Mouse (Mus musculus): ENCODE measurements at regions not wholly inside any gene's neighbourhood (a gene's known extent, or its start where the extent isn't known, plus 50 kb on each side); places are given as distances from the start of the nearest gene placed in this dataset.

GRCm38 (mm10) chr17:47138174-47138573, 127.8 kb upstream of the Ubr2 start:
- H3K79me2 ChIP-seq (ENCODE audit: control insufficient read depth, insufficient read depth): peaks cover 22% of the 10 kb centered on the region
- no peak overlapping the region for H3K4me3 ChIP-seq (ENCODE audit: insufficient read depth, poor library complexity, severe bottlenecking)
- TF ChIP-seq MAX (IDR thresholded peaks at IDR 0.05): no peak
- no peak for TF ChIP-seq MYOD1 (IDR thresholded peaks at IDR 0.05; ENCODE audit: control insufficient read depth, insufficient read length, low read depth)
- TF ChIP-seq MYOG (IDR thresholded peaks at IDR 0.05; ENCODE audit: control insufficient read depth, extremely low read depth, insufficient read length): no peak
- TF ChIP-seq USF1 (IDR thresholded peaks at IDR 0.05; ENCODE audit: low read depth): no peak
- no peak for TF ChIP-seq FOSL1 (IDR thresholded peaks at IDR 0.05; ENCODE audit: insufficient read depth, low read length, poor library complexity, severe bottlenecking)
- TF ChIP-seq CEBPB (IDR thresholded peaks at IDR 0.05; ENCODE audit: low read depth): no peak
- TF ChIP-seq CTCF (IDR thresholded peaks at IDR 0.05; ENCODE audit: control insufficient read depth, insufficient read depth, insufficient read length): no peak
- H3K36me3 ChIP-seq (ENCODE audit: control insufficient read depth, insufficient read depth): no peaks in the 10 kb centered on the region
- peaks cover 4% of the 10 kb centered on the region for H3K79me3 ChIP-seq (ENCODE audit: low read depth)
- H3K27me3 ChIP-seq (ENCODE audit: control insufficient read depth, insufficient read depth, insufficient read length): no peaks in the 10 kb centered on the region
- no peak overlapping the region for H3ac ChIP-seq (ENCODE audit: control insufficient read depth, insufficient read length, low read depth)

GRCm38 (mm10) chr17:47135391-47135790, 125.0 kb upstream of the Ubr2 start:
- Histone ChIP-seq H3ac (ENCODE audit: control insufficient read depth, insufficient read length, low read depth) (no peak overlapping the region), H3K4me3 (ENCODE audit: insufficient read depth, poor library complexity, severe bottlenecking) (no peak overlapping the region), H3K79me3 (ENCODE audit: low read depth) (no peaks in the 10 kb centered on the region), H3K79me2 (ENCODE audit: control insufficient read depth, insufficient read depth) (no peaks in the 10 kb centered on the region), H3K36me3 (ENCODE audit: control insufficient read depth, insufficient read depth) (no peaks in the 10 kb centered on the region), H3K27me3 (ENCODE audit: control insufficient read depth, insufficient read depth, insufficient read length) (no peaks in the 10 kb centered on the region)
- TF ChIP-seq MYOD1 (IDR thresholded peaks at IDR 0.05; ENCODE audit: control insufficient read depth, insufficient read length, low read depth): no peak
- TF ChIP-seq FOSL1 (IDR thresholded peaks at IDR 0.05; ENCODE audit: insufficient read depth, low read length, poor library complexity, severe bottlenecking): no peak

DNA sequence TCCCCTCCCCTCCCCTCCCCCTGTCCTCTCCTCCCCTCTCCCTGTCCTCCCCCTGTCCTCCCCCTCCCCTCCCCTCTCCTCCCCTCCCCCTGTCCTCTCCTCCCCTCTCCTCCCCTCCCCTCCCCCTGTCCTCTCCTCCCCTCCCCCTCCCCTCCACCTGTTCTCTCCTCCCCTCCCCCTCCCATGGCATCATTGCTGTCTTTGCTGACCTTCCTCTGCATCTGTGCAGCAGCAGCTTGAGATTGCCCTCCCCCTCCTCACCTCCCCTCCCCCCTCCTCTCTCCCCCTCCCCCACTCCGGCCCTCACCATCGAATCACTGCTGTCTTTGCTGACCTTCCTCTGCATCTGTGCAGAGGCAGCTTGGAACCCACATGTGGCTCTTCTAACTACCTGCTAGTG, 123.4 kb upstream of the Ubr2 start:
- Histone ChIP-seq H3K36me3 (ENCODE audit: control insufficient read depth, insufficient read depth) (no peaks in the 10 kb centered on the region), H3K4me3 (ENCODE audit: insufficient read depth, poor library complexity, severe bottlenecking) (no peak overlapping the region), H3ac (ENCODE audit: control insufficient read depth, insufficient read length, low read depth) (no peak overlapping the region), H3K27me3 (ENCODE audit: control insufficient read depth, insufficient read depth, insufficient read length) (no peaks in the 10 kb centered on the region), H3K79me3 (ENCODE audit: low read depth) (no peaks in the 10 kb centered on the region), H3K79me2 (ENCODE audit: control insufficient read depth, insufficient read depth) (no peaks in the 10 kb centered on the region)
- no peak for TF ChIP-seq USF1 (IDR thresholded peaks at IDR 0.05; ENCODE audit: low read depth)
- TF ChIP-seq MYOG (IDR thresholded peaks at IDR 0.05; ENCODE audit: control insufficient read depth, extremely low read depth, insufficient read length): no peak
- TF ChIP-seq CTCF (IDR thresholded peaks at IDR 0.05; ENCODE audit: control insufficient read depth, insufficient read depth, insufficient read length): no peak

- no peaks in the 10 kb centered on the region for H3K79me2 ChIP-seq (ENCODE audit: control insufficient read depth, insufficient read depth)
- no peak overlapping the region for H3K4me3 ChIP-seq (ENCODE audit: insufficient read depth, poor library complexity, severe bottlenecking)
These were observed 117.2 kb upstream of the Ubr2 start for GRCm38 (mm10) chr17:47127571-47127970.

GRCm38 (mm10) chr17:47123576-47123975, 113.2 kb upstream of the Ubr2 start:
- H3K27me3 ChIP-seq (ENCODE audit: control insufficient read depth, insufficient read depth, insufficient read length): no peaks in the 10 kb centered on the region
- no peak overlapping the region for H3ac ChIP-seq (ENCODE audit: control insufficient read depth, insufficient read length, low read depth)
- H3K4me3 ChIP-seq (ENCODE audit: insufficient read depth, poor library complexity, severe bottlenecking): no peak overlapping the region
- no peaks in the 10 kb centered on the region for H3K79me3 ChIP-seq (ENCODE audit: low read depth)
- H3K36me3 ChIP-seq (ENCODE audit: control insufficient read depth, insufficient read depth): no peaks in the 10 kb centered on the region
- no peak for TF ChIP-seq MAX (IDR thresholded peaks at IDR 0.05)
- TF ChIP-seq CEBPB (IDR thresholded peaks at IDR 0.05; ENCODE audit: low read depth): no peak
- TF ChIP-seq CTCF (IDR thresholded peaks at IDR 0.05; ENCODE audit: control insufficient read depth, insufficient read depth, insufficient read length): no peak
- TF ChIP-seq MYOD1 (IDR thresholded peaks at IDR 0.05; ENCODE audit: control insufficient read depth, insufficient read length, low read depth): no peak
- no peak for TF ChIP-seq FOSL1 (IDR thresholded peaks at IDR 0.05; ENCODE audit: insufficient read depth, low read length, poor library complexity, severe bottlenecking)
- TF ChIP-seq USF1 (IDR thresholded peaks at IDR 0.05; ENCODE audit: low read depth): no peak
- H3K79me2 ChIP-seq (ENCODE audit: control insufficient read depth, insufficient read depth): no peaks in the 10 kb centered on the region

More at GRCm38 (mm10) chr17:47127571-47127970, 117.2 kb upstream of the Ubr2 start:
- TF ChIP-seq FOSL1 (IDR thresholded peaks at IDR 0.05; ENCODE audit: insufficient read depth, low read length, poor library complexity, severe bottlenecking) (no peak), MYOD1 (IDR thresholded peaks at IDR 0.05; ENCODE audit: control insufficient read depth, insufficient read length, low read depth) (no peak), CEBPB (IDR thresholded peaks at IDR 0.05; ENCODE audit: low read depth) (no peak)
- Histone ChIP-seq H3ac (ENCODE audit: control insufficient read depth, insufficient read length, low read depth) (no peak overlapping the region), H3K27me3 (ENCODE audit: control insufficient read depth, insufficient read depth, insufficient read length) (no peaks in the 10 kb centered on the region), H3K36me3 (ENCODE audit: control insufficient read depth, insufficient read depth) (no peaks in the 10 kb centered on the region), H3K79me3 (ENCODE audit: low read depth) (no peaks in the 10 kb centered on the region)

DNA sequence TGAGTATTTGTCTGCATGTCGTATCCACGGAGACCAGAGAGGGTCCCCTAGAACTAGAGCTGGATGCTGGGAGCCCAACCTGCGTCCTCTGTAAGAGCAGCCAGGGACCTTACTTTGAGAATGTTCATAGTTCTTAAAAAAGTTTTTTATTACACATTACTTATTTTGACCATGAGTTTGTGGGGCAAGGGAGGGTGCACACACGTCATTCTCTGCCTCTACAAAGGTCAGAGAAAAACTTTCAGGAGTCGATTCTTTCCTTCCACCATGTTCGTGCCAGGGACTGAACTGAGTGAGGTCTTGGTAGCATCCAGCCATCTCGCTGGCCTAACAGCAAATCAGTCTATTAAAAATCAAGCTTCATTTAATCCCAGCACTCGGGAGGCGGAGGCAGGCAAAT, 111.9 kb upstream of the Ubr2 start:
- Histone ChIP-seq H3ac (ENCODE audit: control insufficient read depth, insufficient read length, low read depth) (no peak overlapping the region), H3K79me3 (ENCODE audit: low read depth) (no peaks in the 10 kb centered on the region), H3K27me3 (ENCODE audit: control insufficient read depth, insufficient read depth, insufficient read length) (no peaks in the 10 kb centered on the region), H3K79me2 (ENCODE audit: control insufficient read depth, insufficient read depth) (no peaks in the 10 kb centered on the region), H3K4me3 (ENCODE audit: insufficient read depth, poor library complexity, severe bottlenecking) (no peak overlapping the region), H3K36me3 (ENCODE audit: control insufficient read depth, insufficient read depth) (no peaks in the 10 kb centered on the region)
- TF ChIP-seq FOSL1 (IDR thresholded peaks at IDR 0.05; ENCODE audit: insufficient read depth, low read length, poor library complexity, severe bottlenecking) (no peak), MYOG (IDR thresholded peaks at IDR 0.05; ENCODE audit: control insufficient read depth, extremely low read depth, insufficient read length) (no peak), CEBPB (IDR thresholded peaks at IDR 0.05; ENCODE audit: low read depth) (no peak), MAX (IDR thresholded peaks at IDR 0.05) (no peak), USF1 (IDR thresholded peaks at IDR 0.05; ENCODE audit: low read depth) (no peak), MYOD1 (IDR thresholded peaks at IDR 0.05; ENCODE audit: control insufficient read depth, insufficient read length, low read depth) (no peak), CTCF (IDR thresholded peaks at IDR 0.05; ENCODE audit: control insufficient read depth, insufficient read depth, insufficient read length) (no peak)

All from C2C12 (cell line).